Mouse (Mus musculus) adipose tissue, adult 10 weeks (tissue): ENCODE measurements around the gene Zfp977. TPM values are rescaled to one million over a fixed set of nuclear protein-coding genes. Genes with fewer than 3 reads are reported as not detected.

Experiments
- polyA plus RNA-seq: library from polyadenylated mRNA; stranded (reverse); fragments of 350-450 nt; fragmentation: Illumina TruSeq; extraction: RNeasy Lipid Tissue Mini Kit (QIAGEN cat#74804); gene quantifications from one replicate; pipeline ENCODE4 v1.2.3, GENCODE M21; 2014; ENCODE audit warnings: low read depth, low replicate concordance

Zfp977 gene
- polyA plus RNA-seq, result 1.6 TPM

GRCm38 (mm10) chr7:42592413-42592812 lies at the start of gene Zfp977:
TSS of gene Zfp977 (minus strand) at chr7:42592547.

GRCm38 (mm10) chr7:42578488-42578887 lies 13.9 kb downstream of the Zfp977 start, which contains the start of gene Gm21028:
TSS of gene Gm21028 (minus strand) at chr7:42578588.

Other genes with a start within 250 kb of the Zfp977 start
- gene 4933421I07Rik, start 144.4 kb downstream of the Zfp977 start, polyA plus RNA-seq, result 0.22 TPM
- gene Zfp141, start 86.8 kb downstream of the Zfp977 start, polyA plus RNA-seq, result 6.6 TPM
- gene Gm21028, start 14.0 kb downstream of the Zfp977 start, polyA plus RNA-seq, result not detected
- 2.7 TPM for gene Zfp976, start 50.0 kb upstream of the Zfp977 start, polyA plus RNA-seq
- gene Zfp975, start 100.2 kb upstream of the Zfp977 start, polyA plus RNA-seq, result 4.5 TPM
- gene Gm17067, start 134.5 kb upstream of the Zfp977 start, polyA plus RNA-seq, result 0.07 TPM
- not detected for gene Vmn2r62, start 201.0 kb upstream of the Zfp977 start, polyA plus RNA-seq